Mouse (Mus musculus) limb, embryonic 15.5 days (tissue): ENCODE data around the gene Gli1. TPM values are rescaled to one million over a fixed set of nuclear protein-coding genes. Genes with fewer than 3 reads are reported as not detected.
A peak's percentile ranks its signal among the peaks of the same experiment; 100 is the strongest.

Experiments
- ATAC-seq: fragments of 200-750 bp; cut with Nextera tagmentation; 2 replicates; pipeline ENCODE4 v1.8.0; 2017; ENCODE audit warnings: low read depth, moderate TSS enrichment; ENCODE audit not compliant: insufficient number of reproducible peaks, low FRiP score, low TSS enrichment
- H3K27ac ChIP-seq: fragments of 300-500 bp; sonication (generic); 2 replicates; pipeline ENCODE4 v1.5.1; 2015; ENCODE audit warnings: moderate library complexity, mild to moderate bottlenecking, inconsistent platforms
- H3K27me3 ChIP-seq: fragments of 300-500 bp; sonication (generic); 2 replicates; pipeline ENCODE4 v1.6.1; 2015; ENCODE audit warnings: inconsistent platforms
- H3K36me3 ChIP-seq: fragments of 300-500 bp; sonication (generic); 2 replicates; pipeline ENCODE4 v1.6.1; 2015; ENCODE audit warnings: inconsistent platforms
- H3K4me1 ChIP-seq: fragments of 300-500 bp; sonication (generic); 2 replicates; pipeline ENCODE4 v1.6.1; 2015; ENCODE audit warnings: inconsistent platforms
- H3K4me2 ChIP-seq: fragments of 300-500 bp; sonication (generic); 2 replicates; pipeline ENCODE4 v1.6.1; 2015; ENCODE audit warnings: mild to moderate bottlenecking, inconsistent platforms
- H3K4me3 ChIP-seq: fragments of 300-500 bp; sonication (generic); 2 replicates; pipeline ENCODE4 v1.5.1; 2015; ENCODE audit warnings: mild to moderate bottlenecking, inconsistent platforms
- H3K9ac ChIP-seq: fragments of 300-500 bp; sonication (generic); 2 replicates; pipeline ENCODE4 v1.6.1; 2015; ENCODE audit warnings: inconsistent platforms
- H3K9me3 ChIP-seq: fragments of 300-500 bp; sonication (generic); 2 replicates; pipeline ENCODE4 v1.6.1; 2016; ENCODE audit warnings: inconsistent platforms
- WGBS: fragments of 180-500 bp; shearing (Covaris S2); methylation state at CpG from one replicate; pipeline ENCODE4 v1.1.7; 2015; 5-methylcytosine and 5-hydroxymethylcytosine counted together
- polyA plus RNA-seq: library from polyadenylated mRNA; unstranded; fragments of >200 nt; fragmentation: Nextera tagmentation; extraction: Ambion mirVana; gene quantifications from 2 replicates; pipeline ENCODE4 v1.2.1, GENCODE M21; 2015

The Gli1 gene
- polyA plus RNA-seq = 13.4 and 13.7 TPM in 2 replicates

DNA sequence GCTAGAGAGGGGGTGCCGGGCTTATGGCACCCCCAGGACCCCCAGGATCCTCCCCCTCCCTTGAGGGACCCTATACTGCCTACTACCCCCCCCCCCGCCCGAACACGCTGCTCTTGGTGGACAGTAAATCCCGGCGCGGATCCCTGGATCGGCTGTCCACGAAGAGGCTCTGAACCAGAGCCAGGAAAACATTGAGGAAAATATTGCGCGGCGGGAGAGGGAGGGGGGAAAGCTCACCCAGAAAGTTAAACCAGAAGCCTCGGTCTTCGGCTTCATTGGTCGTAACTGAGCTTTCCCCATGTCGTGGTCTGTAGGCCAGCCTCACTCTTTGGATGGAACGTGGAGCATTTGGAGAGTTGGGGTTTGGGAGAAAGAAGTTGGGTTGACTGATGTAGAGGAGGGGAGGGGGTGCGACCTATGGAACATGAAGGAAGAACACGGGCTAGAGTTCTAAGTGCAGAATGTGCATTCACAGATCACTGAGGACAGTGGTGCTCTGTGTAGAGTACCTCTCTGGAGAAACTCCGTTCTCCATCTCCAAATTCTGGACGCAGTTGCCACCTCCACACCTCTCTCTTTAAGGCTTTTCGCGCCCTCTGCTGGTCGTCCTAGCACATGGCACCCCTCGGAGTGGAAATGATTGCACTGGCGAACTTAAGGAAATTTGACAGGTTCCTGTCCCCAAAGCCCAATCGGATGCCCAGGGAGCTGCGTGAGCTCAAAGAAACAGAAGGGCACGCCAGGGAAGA is at the start of gene Gli1:
Gene Gli1, minus strand, starts transcription at position 84 of the 749 bp plus-strand sequence.
- peak within 1 kb of the TSS; percentile 90 for H3K4me2 ChIP-seq
- peaks cover 6% of the 10 kb centered on the region; the same call in 1 of the 2 replicates for H3K27me3 ChIP-seq
- peak within 1 kb of the TSS; percentile 95 for H3K27ac ChIP-seq
- ATAC-seq = no peak
- peak within 1 kb of the TSS; percentile 44 for H3K9ac ChIP-seq
- H3K36me3 ChIP-seq = peaks cover 8% of the 10 kb centered on the region
- no peaks in the 10 kb centered on the region for H3K9me3 ChIP-seq
- peaks cover 36% of the 10 kb centered on the region for H3K4me1 ChIP-seq
- H3K4me3 ChIP-seq = peak within 1 kb of the TSS; percentile 54
- WGBS = under 1% methylated on average over 29 of the region's 29 CpGs

DNA sequence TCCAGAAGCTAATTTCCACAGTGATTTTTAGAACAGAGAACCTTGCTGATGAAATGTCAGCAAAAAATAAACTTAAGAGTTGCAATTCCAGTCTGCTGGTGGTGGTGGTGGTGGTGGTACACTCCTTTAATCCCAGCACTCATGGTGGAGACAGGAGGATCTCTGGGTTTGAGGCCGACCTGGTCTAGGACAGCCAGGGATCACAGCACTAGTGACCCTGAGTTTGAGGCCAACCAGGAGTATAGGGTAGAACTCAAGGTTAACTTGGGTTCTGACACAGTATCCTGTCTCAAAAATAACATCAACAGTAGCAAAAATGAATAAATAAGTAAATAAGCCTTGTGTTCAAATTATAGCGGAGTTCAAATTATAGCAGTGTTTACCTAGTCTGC is 40.0 kb upstream of the Gli1 start:
- Histone ChIP-seq H3K4me2 (peak overlapping the region; percentile 47), H3K4me3 (peak overlapping the region; percentile 60), H3K27ac (peak overlapping the region; percentile 95), H3K9ac (peak overlapping the region; percentile 88; the same call in 1 of the 2 replicates), H3K27me3 (no peaks in the 10 kb centered on the region), H3K36me3 (no peaks in the 10 kb centered on the region), H3K9me3 (no peaks in the 10 kb centered on the region), H3K4me1 (peaks cover 11% of the 10 kb centered on the region)
- ATAC-seq = no peak
- 51% methylated on average over 2 of the region's 2 CpGs for WGBS

- Histone ChIP-seq H3K27ac (peak overlapping the region; percentile 95), H3K9me3 (no peaks in the 10 kb centered on the region), H3K4me3 (peak overlapping the region; percentile 60), H3K4me2 (peak overlapping the region; percentile 58), H3K9ac (peak overlapping the region; percentile 88), H3K4me1 (peaks cover 11% of the 10 kb centered on the region), H3K27me3 (no peaks in the 10 kb centered on the region), H3K36me3 (no peaks in the 10 kb centered on the region)
- peak; percentile 81 for ATAC-seq
- WGBS = 1% methylated on average over 38 of the region's 79 CpGs
These were observed 39.3 kb upstream of the Gli1 start for GRCm38 (mm10) chr10:127380767-127381742.

GRCm38 (mm10) chr10:127380251-127380691 is 38.5 kb upstream of the Gli1 start, which contains the start of gene R3hdm2:
R3hdm2 (plus strand) TSS chr10:127380327.
- Histone ChIP-seq H3K27ac (peak within 1 kb of the TSS; percentile 95), H3K27me3 (no peaks in the 10 kb centered on the region), H3K9me3 (no peaks in the 10 kb centered on the region), H3K4me3 (peak within 1 kb of the TSS; percentile 60), H3K36me3 (no peaks in the 10 kb centered on the region), H3K4me2 (peak within 1 kb of the TSS; percentile 58), H3K9ac (peak within 1 kb of the TSS; percentile 88), H3K4me1 (peaks cover 11% of the 10 kb centered on the region)
- under 1% methylated on average over 50 of the region's 53 CpGs for WGBS
- ATAC-seq = peak; percentile 94

GRCm38 (mm10) chr10:127379654-127380053 is 37.9 kb upstream of the Gli1 start:
- peak overlapping the region; percentile 88; the same call in 1 of the 2 replicates for H3K9ac ChIP-seq
- peak overlapping the region; percentile 58 for H3K4me2 ChIP-seq
- H3K4me1 ChIP-seq = peaks cover 11% of the 10 kb centered on the region
- no peaks in the 10 kb centered on the region for H3K9me3 ChIP-seq
- 87% methylated on average over 8 of the region's 8 CpGs for WGBS
- ATAC-seq = no peak
- peak overlapping the region; percentile 95; the same call in 1 of the 2 replicates for H3K27ac ChIP-seq
- H3K36me3 ChIP-seq = no peaks in the 10 kb centered on the region
- peak overlapping the region; percentile 60 for H3K4me3 ChIP-seq
- H3K27me3 ChIP-seq = no peaks in the 10 kb centered on the region

GRCm38 (mm10) chr10:127377700-127378099 is 35.9 kb upstream of the Gli1 start:
- H3K27me3 ChIP-seq = no peaks in the 10 kb centered on the region
- 65% methylated on average over 3 of the region's 3 CpGs for WGBS

DNA sequence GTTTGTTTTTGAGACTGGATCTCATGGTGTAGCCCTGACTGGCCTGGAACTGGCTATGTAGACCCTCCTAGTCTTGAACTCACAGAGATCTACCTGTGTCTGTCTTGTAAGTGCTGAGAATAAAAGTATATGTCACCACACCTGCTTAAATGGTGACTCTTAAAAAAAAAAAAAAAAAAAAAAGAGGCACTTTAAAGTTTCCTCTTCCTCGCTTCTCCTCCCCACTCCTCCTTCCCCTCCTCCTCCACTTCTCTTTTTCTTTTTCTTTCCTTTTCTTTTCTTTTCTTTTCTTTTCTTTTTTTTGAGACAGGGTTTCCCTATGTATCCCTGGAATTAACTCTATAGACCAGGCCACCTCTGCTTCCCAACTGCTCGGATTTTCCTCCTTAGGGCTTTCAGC is 29.2 kb upstream of the Gli1 start:
- 62% methylated on average over 2 of the region's 2 CpGs for WGBS
- no peak for ATAC-seq
- no peaks in the 10 kb centered on the region for H3K27me3 ChIP-seq
- no peaks in the 10 kb centered on the region for H3K4me1 ChIP-seq
- no peaks in the 10 kb centered on the region for H3K9me3 ChIP-seq
- no peak overlapping the region for H3K9ac ChIP-seq
- H3K4me3 ChIP-seq = no peak overlapping the region
- no peak overlapping the region for H3K27ac ChIP-seq
- no peak overlapping the region for H3K4me2 ChIP-seq
- no peaks in the 10 kb centered on the region for H3K36me3 ChIP-seq

More at GRCm38 (mm10) chr10:127377700-127378099, 35.9 kb upstream of the Gli1 start:
- Histone ChIP-seq H3K4me3 (no peak overlapping the region), H3K9me3 (no peaks in the 10 kb centered on the region), H3K9ac (no peak overlapping the region), H3K4me2 (no peak overlapping the region), H3K36me3 (no peaks in the 10 kb centered on the region), H3K4me1 (peaks cover 11% of the 10 kb centered on the region), H3K27ac (no peak overlapping the region)
- no peak for ATAC-seq

DNA sequence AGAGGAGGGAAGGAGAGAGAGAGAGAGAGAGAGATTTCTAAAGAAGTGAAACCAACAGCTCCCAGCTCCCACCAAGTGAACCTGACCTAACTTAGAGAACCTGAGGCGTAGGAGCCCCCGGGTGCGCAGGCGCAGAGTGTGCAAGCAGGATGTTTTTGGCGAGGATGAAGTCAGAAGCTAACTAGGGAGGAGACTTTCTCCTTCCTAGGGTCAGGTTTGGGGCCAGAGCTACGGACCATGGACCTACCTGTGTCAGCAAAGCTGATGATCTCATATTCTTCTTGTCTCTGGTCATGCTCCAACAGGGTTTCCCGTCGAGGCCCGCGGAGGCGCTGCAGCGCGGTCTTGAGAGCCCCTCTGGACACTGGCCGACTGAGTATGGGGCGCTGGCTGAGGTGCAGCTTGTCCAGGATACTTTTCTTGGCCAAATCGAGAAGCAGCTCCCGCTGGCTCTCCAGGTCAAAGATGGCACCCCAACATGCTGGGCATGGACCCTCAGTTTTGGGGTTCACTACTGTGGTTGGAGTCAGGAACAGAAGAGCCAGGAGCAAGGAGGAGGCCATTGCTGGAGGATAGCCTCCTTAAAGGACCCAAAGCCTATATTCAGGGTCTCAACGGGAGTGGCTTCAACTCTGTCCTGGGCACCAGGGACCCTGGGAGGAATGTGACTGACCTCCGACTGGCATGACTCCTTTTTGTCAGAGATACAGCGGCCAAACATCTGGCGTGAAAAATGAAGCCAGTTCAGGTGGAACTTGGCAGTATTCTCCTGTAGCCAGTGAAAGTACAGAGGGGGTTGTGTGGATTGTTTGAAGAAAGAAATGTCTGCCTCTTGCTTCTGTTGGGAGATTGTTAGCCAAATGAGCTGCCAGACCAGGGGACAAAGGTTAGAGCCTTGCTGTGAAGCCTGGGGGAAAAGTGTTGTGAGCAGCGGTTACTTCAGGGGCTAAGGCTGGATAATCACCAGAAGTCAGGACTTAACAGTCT is 28.4 kb upstream of the Gli1 start, which contains the start of gene Inhbc:
Gene Inhbc, minus strand, starts transcription at position 598 of the 987 bp plus-strand sequence.
- Histone ChIP-seq H3K9me3 (no peaks in the 10 kb centered on the region), H3K9ac (no peak within 1 kb of the TSS), H3K4me3 (no peak within 1 kb of the TSS), H3K27me3 (no peaks in the 10 kb centered on the region), H3K36me3 (no peaks in the 10 kb centered on the region), H3K27ac (no peak within 1 kb of the TSS), H3K4me1 (no peaks in the 10 kb centered on the region), H3K4me2 (no peak within 1 kb of the TSS)
- WGBS = 77% methylated on average over 22 of the region's 22 CpGs
- ATAC-seq = no peak

GRCm38 (mm10) chr10:127368273-127368672 is 26.5 kb upstream of the Gli1 start:
- Histone ChIP-seq H3K36me3 (no peaks in the 10 kb centered on the region), H3K4me1 (no peaks in the 10 kb centered on the region), H3K9ac (no peak overlapping the region), H3K9me3 (no peaks in the 10 kb centered on the region), H3K4me3 (no peak overlapping the region), H3K27ac (no peak overlapping the region), H3K27me3 (no peaks in the 10 kb centered on the region), H3K4me2 (no peak overlapping the region)
- 86% methylated on average over 2 of the region's 2 CpGs for WGBS
- no peak for ATAC-seq

- Histone ChIP-seq H3K4me1 (no peaks in the 10 kb centered on the region), H3K36me3 (no peaks in the 10 kb centered on the region), H3K4me2 (no peak overlapping the region), H3K27ac (no peak overlapping the region), H3K4me3 (no peak overlapping the region), H3K9ac (no peak overlapping the region), H3K9me3 (no peaks in the 10 kb centered on the region), H3K27me3 (no peaks in the 10 kb centered on the region)
- ATAC-seq = no peak
- 80% methylated on average over 5 of the region's 5 CpGs for WGBS
These were observed 25.3 kb upstream of the Gli1 start for GRCm38 (mm10) chr10:127367116-127367515.

- Histone ChIP-seq H3K27me3 (no peaks in the 10 kb centered on the region), H3K4me3 (no peak overlapping the region), H3K9me3 (no peaks in the 10 kb centered on the region), H3K9ac (no peak overlapping the region), H3K27ac (no peak overlapping the region), H3K4me2 (no peak overlapping the region), H3K4me1 (no peaks in the 10 kb centered on the region), H3K36me3 (no peaks in the 10 kb centered on the region)
- WGBS = 76% methylated on average over 3 of the region's 3 CpGs
- no peak for ATAC-seq
These were observed 18.9 kb upstream of the Gli1 start for GRCm38 (mm10) chr10:127360714-127361113.
